Mouse (Mus musculus) retina, adult 2 months (tissue): ENCODE results near the gene Olfr1442.
"Not testable (repeated sequence)": the region's sequence is repeated elsewhere in the genome, so short reads cannot be mapped to it uniquely, and the experiment has no call there.

Source experiments
- DNase-seq: peaks from one replicate; pipeline ENCODE4 v3.0.0-alpha.2; 2012; ENCODE audit warnings: low read depth, low spot score

Gene Olfr1442

DNA sequence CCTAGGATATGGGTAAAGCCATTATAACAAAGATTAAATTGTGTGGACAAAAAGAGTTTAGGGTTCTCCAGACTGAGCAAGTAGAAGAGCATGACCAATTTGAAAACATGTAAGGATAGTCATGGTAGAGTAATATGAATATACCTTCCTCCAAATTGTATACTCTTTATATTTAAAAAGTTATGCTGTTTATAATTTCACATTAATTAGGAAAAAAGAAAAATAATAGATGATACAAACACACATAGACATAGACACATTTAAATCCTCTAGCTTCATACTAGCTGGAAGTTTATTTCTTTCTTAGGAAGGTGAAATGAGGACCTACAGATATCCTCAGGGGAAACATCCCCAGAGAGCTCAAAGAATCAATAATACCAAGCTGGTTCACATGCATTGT lies at the start of gene Olfr1442:
TSS of gene Olfr1442 (plus strand) at position 301 of the 400 bp plus-strand sequence.
- no peak for DNase-seq

DNA sequence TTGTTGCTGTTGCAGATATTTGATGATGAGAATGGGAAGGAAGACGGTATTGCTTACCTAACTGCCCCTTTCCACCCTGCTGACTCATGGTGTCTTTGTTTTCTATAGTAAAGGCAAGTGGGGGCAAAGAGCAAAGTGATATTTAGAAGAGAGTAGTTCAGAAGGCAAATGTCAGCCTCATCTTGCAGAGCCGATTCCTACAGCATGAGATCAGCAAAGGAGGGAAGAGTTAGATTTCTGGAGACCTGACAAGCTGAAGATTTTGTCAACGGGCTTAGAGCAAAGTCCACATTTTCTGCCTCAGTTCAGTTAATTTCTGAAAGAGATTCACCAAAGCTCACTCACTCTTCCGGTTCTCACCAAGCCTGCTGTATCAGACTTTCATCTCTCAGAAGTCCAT lies 37.1 kb upstream of the Olfr1442 start, which contains the start of gene Glyat:
TSS of gene Glyat (plus strand) at position 133 of the 400 bp plus-strand sequence.
- DNase-seq = no peak

DNA sequence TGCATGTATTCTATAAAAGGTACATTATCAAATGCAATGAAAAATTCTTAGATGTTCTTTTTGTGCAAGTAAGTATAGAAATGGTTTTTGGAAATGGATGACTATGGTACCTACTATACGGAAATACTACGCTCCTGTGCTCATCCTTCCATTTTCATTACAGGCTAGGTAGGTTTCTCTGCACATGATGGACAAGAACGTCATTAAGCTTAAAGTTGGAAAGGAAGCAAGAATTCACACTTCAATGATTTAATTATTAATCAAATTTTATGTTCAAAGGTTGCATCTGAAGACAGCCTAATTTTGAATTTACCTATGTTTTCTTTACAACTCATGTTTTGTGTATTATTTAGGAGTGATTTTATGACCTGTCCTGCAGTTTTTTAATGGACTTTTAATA lies 36.0 kb upstream of the Olfr1442 start:
- no peak for DNase-seq

GRCm38 (mm10) chr19:12634963-12635362 lies 35.3 kb upstream of the Olfr1442 start:
- no peak for DNase-seq

DNA sequence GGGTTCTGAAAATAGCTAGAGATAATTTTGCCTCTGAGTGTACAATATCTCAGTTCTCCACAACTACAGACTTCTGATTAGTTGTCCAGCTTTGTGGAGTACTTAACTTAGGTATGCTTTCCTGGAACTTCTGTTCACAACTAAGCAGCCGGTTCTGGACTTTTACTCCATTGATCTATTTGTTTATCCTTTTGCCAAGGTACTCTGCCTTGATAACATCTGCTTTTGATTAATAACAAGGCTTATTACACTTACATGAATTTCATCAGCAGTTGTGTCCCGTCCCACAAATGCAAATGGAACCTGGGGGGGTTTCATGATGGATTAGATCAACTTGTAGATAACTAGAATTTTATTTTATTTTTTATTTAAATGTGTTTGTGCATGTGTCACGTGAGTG lies 33.4 kb upstream of the Olfr1442 start:
- no peak for DNase-seq

DNA sequence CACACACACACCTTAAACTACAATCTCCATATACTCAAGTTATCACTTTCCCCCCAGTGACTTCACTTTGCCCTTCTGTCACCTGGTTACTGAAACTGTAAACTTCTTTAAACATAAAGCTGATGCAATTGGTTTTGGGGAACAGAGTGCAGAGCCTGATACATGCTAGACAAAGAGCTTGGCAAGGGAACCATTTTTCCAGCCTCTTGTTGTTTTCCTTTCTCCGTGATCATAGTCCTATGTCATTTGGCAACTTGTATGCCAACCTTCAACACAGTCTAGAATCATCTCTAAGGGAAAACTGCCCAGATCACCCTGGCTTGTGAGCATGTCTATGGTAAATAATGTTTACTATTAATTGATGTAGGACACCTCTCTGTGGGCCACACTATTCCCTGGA lies 32.2 kb upstream of the Olfr1442 start:
- DNase-seq = no peak

- DNase-seq = no peak
These were observed 20.7 kb upstream of the Olfr1442 start for GRCm38 (mm10) chr19:12649511-12649910.

DNA sequence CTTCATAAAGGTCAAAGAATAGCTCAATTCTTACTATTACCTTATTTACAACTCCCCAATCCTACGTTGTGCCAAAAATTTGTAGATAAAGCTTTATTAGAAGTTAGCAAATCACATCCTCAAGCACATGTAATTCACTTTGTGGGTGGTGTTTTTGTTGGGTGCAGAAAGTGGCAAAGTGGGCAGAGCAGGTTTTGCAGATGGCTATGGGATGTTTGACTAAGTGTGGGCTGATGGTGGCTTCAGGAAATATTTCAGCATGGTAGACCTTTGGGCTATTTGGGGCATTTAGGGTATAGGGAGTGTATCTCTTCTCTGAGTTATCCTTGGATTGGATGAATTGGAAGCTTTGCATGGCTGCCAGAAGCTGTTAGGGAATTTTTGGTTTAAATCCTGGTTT lies 4.1 kb upstream of the Olfr1442 start:
- no peak for DNase-seq

GRCm38 (mm10) chr19:12668601-12669000 lies 1.6 kb upstream of the Olfr1442 start:
- DNase-seq = not testable (repeated sequence)

GRCm38 (mm10) chr19:12671051-12671450 lies 812 bp downstream of the Olfr1442 start:
- DNase-seq = no peak

DNA sequence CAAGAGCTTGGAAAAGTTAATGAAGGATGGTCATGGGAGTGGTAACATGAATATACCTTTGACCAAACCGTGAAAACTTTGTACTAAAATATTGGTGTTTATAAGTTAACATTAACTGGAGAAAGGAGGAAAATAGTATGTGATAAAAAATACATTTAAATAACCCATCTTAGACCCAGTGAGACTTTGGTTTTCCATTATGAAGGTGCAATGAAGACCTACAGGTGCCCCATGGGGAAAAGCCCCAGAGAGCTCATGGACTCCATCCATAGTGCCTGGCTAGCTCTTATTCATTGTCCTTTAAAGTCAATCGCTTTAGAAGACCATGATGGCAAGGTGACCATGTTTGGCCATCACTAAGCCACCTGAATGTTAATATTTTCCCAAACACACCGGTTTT lies 7.6 kb downstream of the Olfr1442 start, which contains the start of gene Olfr1443:
TSS of gene Olfr1443 (plus strand) at position 301 of the 400 bp plus-strand sequence.
- DNase-seq = no peak

GRCm38 (mm10) chr19:12684638-12685037 lies 14.4 kb downstream of the Olfr1442 start:
- no peak for DNase-seq

- DNase-seq = no peak
These were observed 15.0 kb downstream of the Olfr1442 start for GRCm38 (mm10) chr19:12685231-12685630.

DNA sequence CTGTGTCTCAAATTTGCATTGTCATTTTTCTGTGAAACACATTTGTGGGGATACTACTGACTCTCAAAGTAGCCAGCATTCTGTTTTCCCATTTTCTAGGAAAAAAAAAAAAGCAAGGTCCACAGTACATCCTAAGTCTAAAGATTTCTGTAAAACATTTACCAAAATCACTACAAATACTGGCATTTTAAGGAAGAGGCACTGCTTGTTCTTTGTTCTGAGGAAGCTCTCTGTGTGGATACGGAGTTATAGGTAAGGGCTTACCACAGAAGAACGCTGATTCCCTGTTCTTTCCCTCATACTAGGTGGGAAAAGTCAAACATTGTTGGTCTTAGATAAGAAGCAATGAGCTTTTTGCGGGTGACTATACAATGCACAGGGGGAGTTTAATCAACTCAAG lies 25.4 kb downstream of the Olfr1442 start, which contains the start of gene Keg1:
TSS of gene Keg1 (plus strand) at position 197 of the 400 bp plus-strand sequence.
- no peak for DNase-seq

DNA sequence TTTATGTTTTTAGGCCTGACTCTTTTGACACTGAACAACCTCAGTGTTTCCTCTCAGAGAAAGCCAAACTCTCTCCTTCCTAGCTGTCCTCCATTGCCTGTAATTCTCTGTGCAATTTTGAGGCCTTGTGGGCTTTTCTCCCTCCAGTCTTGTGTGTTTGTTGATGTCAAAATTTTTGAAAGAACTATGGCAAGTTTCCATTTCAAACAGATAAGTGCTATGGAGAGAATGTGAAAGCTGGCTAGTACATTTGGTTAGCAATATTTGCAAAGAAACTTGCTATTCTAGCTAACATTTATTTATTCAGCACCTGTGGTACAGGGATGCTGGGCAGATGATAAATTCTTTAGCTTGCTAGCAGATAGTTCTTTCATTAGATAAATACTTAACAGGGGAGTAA lies 26.0 kb downstream of the Olfr1442 start:
- no peak for DNase-seq

DNA sequence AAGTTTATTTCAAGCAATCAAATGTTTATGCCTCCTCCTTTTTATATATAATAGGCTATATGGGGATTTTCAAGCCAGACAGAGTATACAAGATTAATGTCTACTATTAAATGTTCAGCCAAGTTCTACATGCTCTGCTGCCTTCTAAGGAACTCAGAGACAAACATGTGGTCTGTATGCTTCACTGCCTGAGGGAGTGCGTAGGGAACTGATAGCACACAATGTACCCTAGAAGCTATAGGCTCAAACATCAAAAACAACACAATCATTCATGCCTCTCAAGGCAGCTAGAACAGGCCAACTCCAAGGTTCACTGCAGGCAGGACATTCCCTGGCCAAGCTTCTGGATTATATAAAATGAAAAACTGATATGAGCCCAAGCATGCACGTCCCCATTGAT lies 38.2 kb downstream of the Olfr1442 start:
- no peak for DNase-seq

GRCm38 (mm10) chr19:12708986-12709385 lies 38.7 kb downstream of the Olfr1442 start:
- DNase-seq = no peak

DNA sequence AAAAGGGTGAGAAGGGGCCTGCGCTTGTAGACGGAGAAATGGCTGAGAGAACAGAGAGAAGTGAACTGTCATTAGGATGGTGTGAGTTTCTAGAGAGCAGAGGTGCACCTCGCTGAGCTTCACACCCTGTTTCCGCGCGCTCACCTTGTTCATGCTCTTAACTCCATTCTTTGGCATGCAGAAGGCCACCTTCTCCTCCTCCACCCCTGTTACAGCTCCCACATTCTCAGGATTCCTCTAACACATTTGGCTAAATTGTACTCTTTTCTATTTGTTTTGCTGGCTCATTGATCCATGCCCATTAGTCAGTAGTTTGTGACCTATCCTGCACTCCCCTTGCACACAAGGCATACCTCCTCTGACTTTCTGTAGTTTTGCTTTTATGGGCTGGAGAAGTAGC lies 49.0 kb downstream of the Olfr1442 start:
- no peak for DNase-seq

DNA sequence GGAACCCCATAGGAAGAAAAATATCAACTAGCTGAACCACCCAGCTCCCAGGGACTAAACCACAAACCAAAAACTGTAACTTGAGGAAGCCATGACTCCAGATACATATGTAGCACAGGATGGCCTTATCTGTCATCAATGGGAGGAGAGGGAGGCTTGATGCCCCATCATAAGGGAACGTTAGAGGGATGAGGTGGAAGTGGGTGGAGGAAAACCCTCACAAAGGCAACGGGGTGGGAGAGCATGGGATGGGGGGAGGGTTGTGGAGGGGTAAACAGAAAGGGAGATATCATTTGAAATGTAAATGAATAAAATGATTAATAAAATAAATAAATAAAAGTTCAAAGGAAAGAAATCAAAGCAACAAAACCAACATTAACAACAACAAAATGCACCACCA lies 50.2 kb downstream of the Olfr1442 start:
- DNase-seq = no peak

- DNase-seq = not testable (repeated sequence)
These were observed 50.7 kb downstream of the Olfr1442 start for GRCm38 (mm10) chr19:12720919-12721318.

DNA sequence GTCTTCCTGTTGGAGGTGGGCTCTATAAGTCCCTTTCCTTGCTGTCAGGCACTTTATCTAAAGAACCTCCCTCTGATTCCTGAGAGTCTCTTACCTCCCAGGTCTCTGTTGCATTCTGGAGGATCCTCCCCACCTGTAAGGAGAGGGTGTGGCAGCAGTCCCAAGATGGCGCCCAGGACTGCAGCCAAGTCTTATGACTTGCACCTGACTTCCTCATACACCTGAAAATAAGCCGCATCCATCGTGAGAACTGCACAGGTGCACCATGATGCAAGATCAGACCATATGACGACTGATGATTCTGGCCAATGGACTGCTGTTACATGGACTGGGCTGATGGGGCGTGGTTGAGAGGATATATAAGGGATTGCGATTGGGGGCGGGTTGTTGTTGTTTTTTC lies 51.4 kb downstream of the Olfr1442 start:
- DNase-seq = not testable (repeated sequence)

DNA sequence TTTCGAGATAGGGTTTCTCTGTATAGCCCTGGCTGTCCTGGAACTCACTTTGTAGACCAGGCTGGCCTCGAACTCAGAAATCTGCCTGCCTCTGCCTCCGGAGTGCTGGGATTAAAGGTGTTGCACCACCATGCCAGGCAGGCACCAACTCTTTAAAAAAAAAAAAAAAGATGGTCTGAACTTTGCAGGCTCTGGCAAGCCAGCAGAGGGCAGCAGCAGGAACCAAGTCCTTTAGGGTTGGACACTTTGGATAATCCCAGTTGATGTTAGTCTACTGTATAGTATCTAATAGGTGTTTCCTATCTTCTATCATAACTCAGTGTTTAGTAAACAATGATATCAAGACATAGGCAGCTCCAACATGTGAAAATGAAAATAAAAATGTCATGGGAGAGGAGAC lies 52.1 kb downstream of the Olfr1442 start:
- no peak for DNase-seq

- DNase-seq = no peak
These were observed 55.6 kb downstream of the Olfr1442 start for GRCm38 (mm10) chr19:12725851-12726250.
